Mouse (Mus musculus): ENCODE data around the gene Fam57b. TPM values are rescaled to one million over a fixed set of nuclear protein-coding genes. Genes with fewer than 3 reads are reported as not detected.

Fam57b gene
- not detected for polyA plus RNA-seq (2014; fragmentation: Illumina TruSeq; extraction: RNeasy Lipid Tissue Mini Kit (QIAGEN cat#74804); ENCODE audit: low read depth, low replicate concordance)

DNA sequence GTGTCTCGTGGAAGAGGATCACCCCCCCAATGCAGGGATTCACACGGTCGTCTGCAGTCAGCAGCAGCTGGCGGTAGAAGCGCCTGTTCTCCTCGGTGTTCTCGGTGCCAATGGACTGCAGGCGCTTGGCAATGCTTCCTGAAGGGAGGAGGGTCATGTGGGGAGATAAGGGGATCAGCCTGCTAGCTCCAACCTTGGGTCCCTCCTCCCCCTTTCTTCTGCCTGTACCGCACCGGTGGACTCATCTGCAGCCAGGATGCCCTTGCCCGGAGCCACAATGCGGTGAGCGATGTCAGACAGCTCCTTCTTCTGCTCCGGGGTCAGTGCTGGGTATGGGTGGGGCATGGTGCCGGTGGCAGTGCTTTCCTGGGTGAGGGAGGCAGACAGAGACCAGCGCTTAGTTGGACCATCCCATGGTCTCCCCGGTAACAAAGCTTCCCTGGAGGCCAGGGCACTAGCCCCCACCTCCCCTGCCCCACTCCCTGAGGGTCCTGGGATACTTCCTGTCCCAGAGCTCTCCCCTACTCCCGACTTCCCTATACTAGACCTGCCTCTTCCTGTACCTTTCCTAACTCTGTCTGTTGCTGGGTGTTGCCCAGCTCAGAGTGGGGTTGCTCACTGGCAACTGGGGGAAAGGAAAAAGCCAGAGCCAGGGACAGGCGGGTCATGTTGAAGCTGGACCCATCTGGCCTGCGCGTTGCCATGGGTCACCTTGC lies at the start of gene Fam57b:
Gene Fam57b (plus strand): TSS at position 258 of the 716 bp plus-strand sequence.

DNA sequence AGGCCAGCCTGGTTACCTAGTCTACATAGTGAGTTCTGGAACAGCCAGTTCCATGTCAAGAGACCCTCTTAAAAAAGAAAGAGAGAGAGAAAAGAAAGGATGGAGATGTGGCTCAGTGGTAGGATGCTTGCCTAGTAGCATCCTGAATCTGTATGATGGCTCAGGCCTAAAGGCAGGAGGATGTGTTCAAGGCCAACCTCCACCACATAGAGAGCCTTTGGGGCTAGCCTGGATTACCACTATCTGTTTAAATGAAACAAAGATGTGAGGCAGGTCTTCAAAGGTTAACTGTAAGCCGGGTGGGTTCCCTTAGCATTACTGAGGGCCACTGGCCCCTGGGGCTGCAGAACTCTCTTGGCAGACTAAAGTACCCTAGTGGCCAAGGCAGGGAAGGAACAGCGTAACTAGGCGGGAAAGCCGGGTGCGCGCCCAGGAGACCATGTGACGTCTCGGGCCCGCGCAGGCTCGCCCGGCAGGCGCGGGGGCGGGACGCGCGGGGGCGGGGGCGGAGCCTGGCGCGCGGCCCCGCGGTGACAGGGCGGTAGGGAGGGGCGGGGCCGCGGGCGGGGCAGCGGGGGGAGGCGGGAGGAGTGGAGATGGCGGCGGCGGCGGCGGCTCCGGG lies 38.3 kb upstream of the Fam57b start, which contains the start of gene Mapk3:
Gene Mapk3 (plus strand): TSS at position 552 of the 622 bp plus-strand sequence.

DNA sequence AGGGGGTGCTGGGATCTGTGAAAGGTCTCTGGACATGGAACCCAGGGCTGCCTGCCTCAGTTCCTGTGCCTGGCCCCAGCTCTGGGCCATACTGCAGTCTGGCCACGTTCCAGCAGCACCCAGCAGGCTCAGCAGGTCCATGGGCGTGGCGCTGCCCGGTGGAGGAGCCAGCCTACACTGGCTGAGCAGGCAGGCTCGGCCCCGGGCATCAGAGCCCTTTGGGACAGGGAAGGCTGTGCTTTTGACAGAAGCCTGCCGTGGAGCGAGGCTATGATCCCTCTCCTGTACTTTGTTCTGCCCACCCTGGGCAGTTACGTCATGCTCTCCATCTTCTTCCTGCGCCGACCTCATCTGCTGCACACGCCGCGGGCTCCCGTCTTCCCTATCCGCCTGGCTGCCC lies 31.3 kb upstream of the Fam57b start, which contains the start of gene Gdpd3:
Gene Gdpd3 (plus strand): TSS at position 134 of the 400 bp plus-strand sequence.

DNA sequence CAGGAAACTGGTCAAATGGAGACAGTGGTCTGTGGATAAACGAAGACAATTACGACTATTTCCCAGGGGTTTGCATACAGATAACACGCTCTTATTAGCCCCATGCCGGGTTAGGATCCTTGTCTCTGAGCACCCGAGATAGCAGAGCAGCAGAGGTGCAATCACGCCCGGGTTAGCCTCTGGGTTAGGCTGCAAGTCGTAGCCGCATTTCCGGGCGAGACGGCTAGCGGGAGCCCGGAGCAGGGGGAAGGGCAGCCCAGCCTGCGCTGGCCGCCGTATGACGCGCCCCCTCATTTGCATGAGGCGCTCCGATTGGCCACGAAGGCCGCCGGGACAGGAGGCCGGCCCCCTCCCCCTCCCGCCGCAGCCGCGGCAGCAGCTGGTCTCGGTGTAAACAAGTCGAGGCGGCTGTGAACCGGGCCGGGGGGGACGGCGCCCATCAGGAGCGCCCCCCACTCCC lies 20.8 kb upstream of the Fam57b start, which contains the start of gene Ypel3:
Gene Ypel3 (plus strand): TSS at position 358 of the 460 bp plus-strand sequence.

DNA sequence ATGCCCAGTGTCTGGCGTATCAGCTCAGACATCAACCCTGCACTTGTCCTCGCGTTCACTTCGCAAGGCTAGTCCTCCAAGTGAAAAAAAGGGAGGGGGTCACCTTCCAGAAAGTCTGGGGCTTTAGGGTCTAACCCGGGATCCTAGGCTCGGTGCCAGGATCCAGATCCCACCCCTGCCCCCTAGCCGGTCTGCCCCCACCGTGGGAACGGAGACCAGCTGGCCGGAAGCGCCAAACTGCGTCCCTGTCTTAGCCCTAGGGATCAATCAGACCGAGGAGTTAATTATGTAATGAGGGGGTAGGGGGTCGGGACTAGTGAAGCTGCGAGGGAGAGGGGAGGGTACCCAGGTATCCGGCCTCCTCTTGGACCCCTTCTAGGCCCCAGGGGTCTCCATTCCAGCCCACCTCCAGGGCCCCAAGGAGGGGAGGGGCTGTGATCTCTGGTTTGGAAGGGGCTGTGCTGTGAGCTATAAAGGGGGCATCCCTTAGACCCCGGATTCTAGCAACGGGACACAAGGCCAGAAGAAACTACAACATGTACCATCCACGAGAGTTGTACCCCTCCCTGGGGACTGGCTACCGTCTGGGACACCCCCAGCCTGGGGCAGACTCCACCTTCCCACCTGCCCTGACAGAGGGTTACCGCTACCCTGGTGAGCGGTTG lies 16.4 kb upstream of the Fam57b start, which contains the start of gene Tbx6:
Gene Tbx6 (plus strand): TSS at position 513 of the 665 bp plus-strand sequence.

DNA sequence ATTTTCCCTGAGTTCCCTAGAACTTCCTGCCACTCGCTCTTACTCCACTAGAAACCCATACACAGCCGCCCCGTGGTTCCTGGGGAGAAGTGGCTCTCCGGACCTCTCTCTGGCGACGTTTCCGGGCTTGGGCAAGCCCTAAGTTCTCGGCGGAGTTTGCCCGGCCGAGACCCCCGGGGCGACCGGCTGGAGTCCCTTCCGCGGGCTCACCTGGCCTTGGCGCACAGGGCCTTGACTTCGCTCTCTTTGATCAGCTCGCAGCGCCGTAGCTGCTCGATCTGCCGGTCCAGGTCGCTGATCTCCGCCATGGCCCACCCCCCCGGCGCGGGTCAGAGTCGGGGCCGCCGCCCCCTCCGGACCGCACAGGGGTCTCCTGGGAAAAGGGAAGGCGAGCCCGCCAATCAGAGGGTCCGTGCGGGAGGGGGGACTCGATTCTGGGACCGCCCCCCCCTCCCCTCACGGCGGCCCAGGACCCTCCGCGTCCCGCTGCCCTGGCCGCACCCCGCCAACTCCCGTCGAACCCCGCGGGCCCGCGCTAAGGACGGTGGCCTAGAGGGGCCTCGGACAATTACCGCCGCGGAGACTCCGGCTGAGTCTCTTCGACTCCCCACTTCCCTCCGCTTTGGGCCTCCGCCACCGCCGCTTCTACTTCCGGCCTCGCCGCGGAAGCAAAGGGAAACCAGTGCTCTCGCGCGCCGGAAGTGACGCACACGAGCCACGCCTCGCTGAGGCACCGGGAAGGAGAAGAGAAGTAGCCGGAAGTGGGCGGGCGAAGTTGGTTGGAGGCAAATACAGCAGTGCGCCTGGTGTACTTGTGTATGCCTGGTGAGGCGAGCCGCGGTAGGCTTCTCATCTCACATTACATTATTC lies 5.4 kb upstream of the Fam57b start, which contains the start of gene Ppp4c:
Gene Ppp4c (minus strand): TSS at position 646 of the 870 bp plus-strand sequence.

DNA sequence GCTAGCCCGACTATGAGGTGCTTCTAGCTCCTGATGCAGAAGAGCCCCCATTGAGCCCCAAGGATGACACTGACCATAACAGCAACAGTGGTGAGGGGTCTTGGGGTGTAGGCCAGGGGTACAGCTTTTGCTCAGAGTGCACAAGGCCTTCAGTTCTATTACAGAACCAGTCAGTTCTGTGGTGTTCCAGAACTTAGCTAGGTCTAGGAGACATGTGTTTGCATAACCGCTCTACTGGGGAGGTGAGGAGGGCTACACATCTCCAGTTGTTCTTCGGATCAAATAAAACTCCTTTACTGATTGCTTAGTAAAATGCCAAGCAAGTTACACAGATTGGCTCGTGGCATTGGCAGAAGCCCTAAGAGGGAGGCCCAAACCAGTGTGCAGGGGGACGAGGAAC lies 34.1 kb downstream of the Fam57b start, which contains the start of gene 4930451I11Rik:
Gene 4930451I11Rik (minus strand): TSS at position 101 of the 400 bp plus-strand sequence.

DNA sequence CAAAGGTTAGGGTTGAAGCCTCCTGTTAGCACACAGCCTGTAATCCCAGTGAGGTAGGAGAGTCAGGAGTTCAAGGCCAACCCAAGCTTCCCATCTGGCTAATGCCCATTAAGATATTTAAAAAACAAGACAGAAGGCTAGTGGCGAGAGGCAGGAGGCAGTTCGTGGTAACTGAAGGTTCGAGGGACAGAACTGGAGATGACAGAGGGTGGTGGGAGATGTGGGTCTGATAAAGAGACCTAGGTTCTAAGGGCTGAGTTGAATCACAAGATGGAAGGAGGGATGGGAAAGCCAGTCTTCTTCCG lies 49.6 kb downstream of the Fam57b start, which contains the start of gene Doc2a:
Gene Doc2a (plus strand): TSS at position 301 of the 305 bp plus-strand sequence.

DNA sequence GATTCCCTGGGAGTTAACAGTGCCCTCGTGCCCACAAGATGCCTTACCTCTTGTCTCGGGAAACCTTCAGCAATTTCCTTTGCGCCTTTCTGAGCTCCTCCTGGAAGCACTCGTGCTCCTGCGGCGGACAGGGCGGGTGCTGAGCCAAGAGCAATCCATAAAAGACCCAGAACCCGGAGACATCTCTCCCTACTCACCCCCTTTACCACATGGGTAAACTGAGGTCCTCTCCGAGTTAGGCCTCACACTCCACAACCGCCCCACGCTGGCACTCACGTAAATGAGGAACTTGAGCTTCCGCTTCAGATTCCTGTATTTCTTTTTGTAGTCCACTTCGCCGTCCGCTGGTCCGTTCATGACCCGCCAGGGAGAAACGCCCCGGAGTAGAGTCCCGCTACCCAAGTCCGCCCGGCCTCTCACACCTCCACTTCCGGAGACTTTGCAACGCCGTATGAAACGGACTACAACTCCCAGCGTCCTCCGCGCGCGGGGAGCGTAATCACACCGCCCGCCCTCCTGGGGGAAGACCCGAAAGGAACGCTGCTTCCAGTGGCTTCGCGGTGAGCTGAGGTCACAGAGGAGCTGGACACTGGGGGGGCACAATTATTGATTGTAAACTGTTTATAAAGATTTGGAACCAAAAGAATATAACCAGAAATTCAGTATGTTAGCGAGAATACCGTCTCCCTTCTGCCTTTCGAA lies 64.1 kb downstream of the Fam57b start, which contains the start of gene Hirip3:
Gene Hirip3 (plus strand): TSS at position 544 of the 702 bp plus-strand sequence.

DNA sequence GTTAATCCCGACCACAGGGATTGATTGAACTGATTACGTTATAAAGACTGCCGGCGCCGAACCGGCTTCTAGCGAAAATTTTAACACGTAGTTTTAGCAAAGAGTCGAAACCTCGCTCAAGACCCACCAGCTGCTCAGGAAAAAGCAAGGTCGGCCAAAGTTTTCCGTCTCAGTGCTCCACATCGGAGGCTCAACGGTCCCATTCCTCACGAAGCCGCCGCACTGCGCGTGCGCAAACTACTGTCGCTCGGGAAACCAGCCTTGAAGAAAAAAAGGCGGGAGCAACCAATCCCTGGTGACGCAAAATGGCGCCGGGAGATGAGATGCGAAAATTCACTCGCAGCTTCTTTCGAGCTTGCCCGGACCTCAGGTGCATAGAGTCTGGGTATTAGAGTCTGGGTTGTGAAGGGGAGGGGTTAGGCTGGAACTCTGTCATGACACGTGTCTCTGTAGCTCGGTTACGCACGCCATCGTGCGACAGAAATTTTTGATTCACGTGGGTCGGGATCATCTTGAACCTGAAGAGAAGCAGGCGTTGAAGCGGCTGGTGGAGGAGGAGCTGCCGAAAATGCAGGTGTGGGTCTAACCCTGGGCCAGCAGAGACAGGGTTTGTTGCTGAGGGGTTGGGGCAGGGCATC lies 64.8 kb downstream of the Fam57b start, which contains the start of gene Ino80e:
Gene Ino80e (minus strand): TSS at position 231 of the 638 bp plus-strand sequence.

Other genes with a start within 250 kb of the Fam57b start
- gene Eif3c, start 231.3 kb upstream of the Fam57b start, polyA plus RNA-seq (2014; fragmentation: Illumina TruSeq; extraction: RNeasy Lipid Tissue Mini Kit (QIAGEN cat#74804); ENCODE audit: low read depth, low replicate concordance) = 233 TPM
- not detected for gene Apobr, start 212.7 kb upstream of the Fam57b start, polyA plus RNA-seq (2014; fragmentation: Illumina TruSeq; extraction: RNeasy Lipid Tissue Mini Kit (QIAGEN cat#74804); ENCODE audit: low read depth, low replicate concordance)
- gene Cln3, start 211.9 kb upstream of the Fam57b start, polyA plus RNA-seq (2014; fragmentation: Illumina TruSeq; extraction: RNeasy Lipid Tissue Mini Kit (QIAGEN cat#74804); ENCODE audit: low read depth, low replicate concordance) = 1.7 TPM
- gene Il27, start 202.7 kb upstream of the Fam57b start, polyA plus RNA-seq (2014; fragmentation: Illumina TruSeq; extraction: RNeasy Lipid Tissue Mini Kit (QIAGEN cat#74804); ENCODE audit: low read depth, low replicate concordance) = not detected
- 5.7 TPM for gene Nupr1, start 166.8 kb upstream of the Fam57b start, polyA plus RNA-seq (2014; fragmentation: Illumina TruSeq; extraction: RNeasy Lipid Tissue Mini Kit (QIAGEN cat#74804); ENCODE audit: low read depth, low replicate concordance)
- gene Sgf29, start 148.4 kb upstream of the Fam57b start, polyA plus RNA-seq (2014; fragmentation: Illumina TruSeq; extraction: RNeasy Lipid Tissue Mini Kit (QIAGEN cat#74804); ENCODE audit: low read depth, low replicate concordance) = 1.2 TPM
- 62.2 TPM for gene Sult1a1, start 121.2 kb upstream of the Fam57b start, polyA plus RNA-seq (2014; fragmentation: Illumina TruSeq; extraction: RNeasy Lipid Tissue Mini Kit (QIAGEN cat#74804); ENCODE audit: low read depth, low replicate concordance)
- 0.16 TPM for gene Bola2, start 102.3 kb upstream of the Fam57b start, polyA plus RNA-seq (2014; fragmentation: Illumina TruSeq; extraction: RNeasy Lipid Tissue Mini Kit (QIAGEN cat#74804); ENCODE audit: low read depth, low replicate concordance)
- 1.0 TPM for gene Slx1b, start 101.9 kb upstream of the Fam57b start, polyA plus RNA-seq (2014; fragmentation: Illumina TruSeq; extraction: RNeasy Lipid Tissue Mini Kit (QIAGEN cat#74804); ENCODE audit: low read depth, low replicate concordance)
- 4.4 TPM for gene Coro1a, start 89.9 kb upstream of the Fam57b start, polyA plus RNA-seq (2014; fragmentation: Illumina TruSeq; extraction: RNeasy Lipid Tissue Mini Kit (QIAGEN cat#74804); ENCODE audit: low read depth, low replicate concordance)
- gene Mapk3, start 38.1 kb upstream of the Fam57b start, polyA plus RNA-seq (2014; fragmentation: Illumina TruSeq; extraction: RNeasy Lipid Tissue Mini Kit (QIAGEN cat#74804); ENCODE audit: low read depth, low replicate concordance) = 6.5 TPM
- gene Gdpd3, start 31.3 kb upstream of the Fam57b start, polyA plus RNA-seq (2014; fragmentation: Illumina TruSeq; extraction: RNeasy Lipid Tissue Mini Kit (QIAGEN cat#74804); ENCODE audit: low read depth, low replicate concordance) = 9.9 TPM
- 13.0 TPM for gene Ypel3, start 20.7 kb upstream of the Fam57b start, polyA plus RNA-seq (2014; fragmentation: Illumina TruSeq; extraction: RNeasy Lipid Tissue Mini Kit (QIAGEN cat#74804); ENCODE audit: low read depth, low replicate concordance)
- gene Tbx6, start 16.2 kb upstream of the Fam57b start, polyA plus RNA-seq (2014; fragmentation: Illumina TruSeq; extraction: RNeasy Lipid Tissue Mini Kit (QIAGEN cat#74804); ENCODE audit: low read depth, low replicate concordance) = not detected
- gene Ppp4c, start 5.2 kb upstream of the Fam57b start, polyA plus RNA-seq (2014; fragmentation: Illumina TruSeq; extraction: RNeasy Lipid Tissue Mini Kit (QIAGEN cat#74804); ENCODE audit: low read depth, low replicate concordance) = 29.0 TPM
- not detected for gene 4930451I11Rik, start 34.0 kb downstream of the Fam57b start, polyA plus RNA-seq (2014; fragmentation: Illumina TruSeq; extraction: RNeasy Lipid Tissue Mini Kit (QIAGEN cat#74804); ENCODE audit: low read depth, low replicate concordance)
- gene Doc2a, start 49.7 kb downstream of the Fam57b start, polyA plus RNA-seq (2014; fragmentation: Illumina TruSeq; extraction: RNeasy Lipid Tissue Mini Kit (QIAGEN cat#74804); ENCODE audit: low read depth, low replicate concordance) = not detected
- 10.3 TPM for gene Hirip3, start 64.3 kb downstream of the Fam57b start, polyA plus RNA-seq (2014; fragmentation: Illumina TruSeq; extraction: RNeasy Lipid Tissue Mini Kit (QIAGEN cat#74804); ENCODE audit: low read depth, low replicate concordance)
- 10.2 TPM for gene Ino80e, start 64.7 kb downstream of the Fam57b start, polyA plus RNA-seq (2014; fragmentation: Illumina TruSeq; extraction: RNeasy Lipid Tissue Mini Kit (QIAGEN cat#74804); ENCODE audit: low read depth, low replicate concordance)
- 6.5 TPM for gene Taok2, start 87.0 kb downstream of the Fam57b start, polyA plus RNA-seq (2014; fragmentation: Illumina TruSeq; extraction: RNeasy Lipid Tissue Mini Kit (QIAGEN cat#74804); ENCODE audit: low read depth, low replicate concordance)
- 6.4 TPM for gene Tmem219, start 125.2 kb downstream of the Fam57b start, polyA plus RNA-seq (2014; fragmentation: Illumina TruSeq; extraction: RNeasy Lipid Tissue Mini Kit (QIAGEN cat#74804); ENCODE audit: low read depth, low replicate concordance)
- 1.1 TPM for gene Kctd13, start 131.2 kb downstream of the Fam57b start, polyA plus RNA-seq (2014; fragmentation: Illumina TruSeq; extraction: RNeasy Lipid Tissue Mini Kit (QIAGEN cat#74804); ENCODE audit: low read depth, low replicate concordance)
- gene Asphd1, start 151.9 kb downstream of the Fam57b start, polyA plus RNA-seq (2014; fragmentation: Illumina TruSeq; extraction: RNeasy Lipid Tissue Mini Kit (QIAGEN cat#74804); ENCODE audit: low read depth, low replicate concordance) = not detected
- gene Sez6l2, start 152.9 kb downstream of the Fam57b start, polyA plus RNA-seq (2014; fragmentation: Illumina TruSeq; extraction: RNeasy Lipid Tissue Mini Kit (QIAGEN cat#74804); ENCODE audit: low read depth, low replicate concordance) = not detected
- 10.3 TPM for gene Cdipt, start 178.2 kb downstream of the Fam57b start, polyA plus RNA-seq (2014; fragmentation: Illumina TruSeq; extraction: RNeasy Lipid Tissue Mini Kit (QIAGEN cat#74804); ENCODE audit: low read depth, low replicate concordance)
- gene Cdiptos, start 178.4 kb downstream of the Fam57b start, polyA plus RNA-seq (2014; fragmentation: Illumina TruSeq; extraction: RNeasy Lipid Tissue Mini Kit (QIAGEN cat#74804); ENCODE audit: low read depth, low replicate concordance) = not detected
- 0.53 TPM for gene Mvp, start 217.0 kb downstream of the Fam57b start, polyA plus RNA-seq (2014; fragmentation: Illumina TruSeq; extraction: RNeasy Lipid Tissue Mini Kit (QIAGEN cat#74804); ENCODE audit: low read depth, low replicate concordance)
- not detected for gene Pagr1b, start 218.8 kb downstream of the Fam57b start, polyA plus RNA-seq (2014; fragmentation: Illumina TruSeq; extraction: RNeasy Lipid Tissue Mini Kit (QIAGEN cat#74804); ENCODE audit: low read depth, low replicate concordance)
- not detected for gene Pagr1a, start 219.7 kb downstream of the Fam57b start, polyA plus RNA-seq (2014; fragmentation: Illumina TruSeq; extraction: RNeasy Lipid Tissue Mini Kit (QIAGEN cat#74804); ENCODE audit: low read depth, low replicate concordance)
- 0.61 TPM for gene Gm42742, start 223.4 kb downstream of the Fam57b start, polyA plus RNA-seq (2014; fragmentation: Illumina TruSeq; extraction: RNeasy Lipid Tissue Mini Kit (QIAGEN cat#74804); ENCODE audit: low read depth, low replicate concordance)
- gene Prrt2, start 223.5 kb downstream of the Fam57b start, polyA plus RNA-seq (2014; fragmentation: Illumina TruSeq; extraction: RNeasy Lipid Tissue Mini Kit (QIAGEN cat#74804); ENCODE audit: low read depth, low replicate concordance) = not detected
- 15.0 TPM for gene Maz, start 229.4 kb downstream of the Fam57b start, polyA plus RNA-seq (2014; fragmentation: Illumina TruSeq; extraction: RNeasy Lipid Tissue Mini Kit (QIAGEN cat#74804); ENCODE audit: low read depth, low replicate concordance)
- gene Kif22, start 244.8 kb downstream of the Fam57b start, polyA plus RNA-seq (2014; fragmentation: Illumina TruSeq; extraction: RNeasy Lipid Tissue Mini Kit (QIAGEN cat#74804); ENCODE audit: low read depth, low replicate concordance) = not detected